Mouse (Mus musculus): ENCODE measurements around the gene Arhgap21. TPM values are rescaled to one million over a fixed set of nuclear protein-coding genes. Genes with fewer than 3 reads are reported as not detected.

Arhgap21 gene
- 1 to 10 TPM; 1.9 to 6.3 TPM for polyA plus RNA-seq (2017; shearing (Covaris generic))

DNA sequence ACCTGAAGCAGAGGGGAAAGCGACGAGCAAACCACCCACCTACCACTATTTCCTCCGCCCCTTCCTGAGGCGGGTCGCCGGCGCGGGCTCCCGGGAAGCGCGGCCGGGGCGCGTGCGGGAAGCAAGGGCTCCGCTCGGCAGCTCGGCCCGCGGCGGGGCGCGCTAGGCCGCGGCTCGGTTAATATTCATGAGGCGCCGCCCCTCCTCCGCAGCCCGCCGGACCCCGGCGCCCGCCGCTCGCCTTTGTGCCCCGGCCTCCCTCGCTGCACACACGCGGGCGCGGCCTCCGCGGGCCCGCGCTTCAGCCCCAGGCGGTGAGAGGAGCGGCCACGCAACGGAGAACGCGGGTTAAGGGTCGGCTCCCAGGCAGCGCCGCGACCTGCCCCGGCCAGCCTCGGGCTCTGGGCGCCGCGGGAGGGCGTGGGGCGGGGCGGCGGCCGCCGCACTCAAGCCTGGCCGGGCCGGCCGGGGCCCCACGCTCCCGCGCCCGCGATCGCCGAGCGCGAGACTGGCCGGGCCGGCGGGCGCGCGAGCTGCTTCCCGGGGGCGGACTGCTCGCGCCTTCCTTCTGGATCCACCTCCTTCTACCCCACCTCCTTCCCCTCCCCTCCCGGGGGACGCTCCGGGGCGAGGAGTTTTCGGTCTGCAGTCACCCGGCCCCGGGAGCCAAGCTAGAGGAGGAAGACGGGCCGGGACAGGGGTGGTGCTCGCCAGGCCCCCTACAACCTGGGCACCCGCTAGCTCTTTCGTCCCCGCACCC is at the start of gene Arhgap21:
Gene Arhgap21 (minus strand): TSS at position 441 of the 760 bp plus-strand sequence.

Other genes starting within 250 kb of the Arhgap21 start
- gene Enkur, start 236.5 kb upstream of the Arhgap21 start, polyA plus RNA-seq (2017; shearing (Covaris generic)) = under 1 TPM; 0.39 to 0.92 TPM
- 1 to 10 TPM; 2.5 to 4.6 TPM for gene Thnsl1, start 236.8 kb upstream of the Arhgap21 start, polyA plus RNA-seq (2017; shearing (Covaris generic))

All from inflammation-experienced regulatory T-cells (primary cell).